Mouse (Mus musculus) heart, postnatal 4 days (tissue): ENCODE measurements around the gene Bricd5. TPM values are rescaled to one million over a fixed set of nuclear protein-coding genes. Genes with fewer than 3 reads are reported as not detected.

Source experiments
- DNase-seq: peaks from one replicate; pipeline ENCODE4 v3.0.0; 2021
- total RNA-seq, 2 experiments: library from RNA; stranded (reverse); gene quantifications; 2 replicates each; pipeline ENCODE4 v1.2.3; 2021

Bricd5 gene
- total RNA-seq, 2 experiments from 2014 or later, result 0.29 TPM; not detected in 1

- peak; percentile 49 for DNase-seq
Measured at GRCm38 (mm10) chr17:24485090-24485860, 11.6 kb downstream of the Bricd5 start.

GRCm38 (mm10) chr17:24488186-24488661, 14.5 kb downstream of the Bricd5 start, which contains the start of gene Caskin1:
Caskin1 (plus strand) TSS chr17:24488601.
- DNase-seq, result peak; percentile 20

GRCm38 (mm10) chr17:24488662-24489264, 15.1 kb downstream of the Bricd5 start:
- DNase-seq, result peak; percentile 38

- no peak for DNase-seq
Measured at GRCm38 (mm10) chr17:24489265-24490030, 15.8 kb downstream of the Bricd5 start.

- DNase-seq, result no peak
Measured at GRCm38 (mm10) chr17:24490399-24490798, 16.7 kb downstream of the Bricd5 start.

- DNase-seq, result peak; percentile 74
Measured at GRCm38 (mm10) chr17:24494627-24495335, 21.1 kb downstream of the Bricd5 start.

GRCm38 (mm10) chr17:24495443-24495842, 21.8 kb downstream of the Bricd5 start:
- no peak for DNase-seq

- DNase-seq, result no peak
Measured at GRCm38 (mm10) chr17:24496026-24496425, 22.3 kb downstream of the Bricd5 start.

GRCm38 (mm10) chr17:24502208-24502607, 28.5 kb downstream of the Bricd5 start:
- no peak for DNase-seq

GRCm38 (mm10) chr17:24504085-24504484, 30.4 kb downstream of the Bricd5 start:
- no peak for DNase-seq

- DNase-seq, result no peak
Measured at GRCm38 (mm10) chr17:24505286-24505955, 31.7 kb downstream of the Bricd5 start.

- peak; percentile 44 for DNase-seq
Measured at GRCm38 (mm10) chr17:24506332-24507070, 32.8 kb downstream of the Bricd5 start.

- DNase-seq, result no peak
Measured at GRCm38 (mm10) chr17:24507129-24507664, 33.5 kb downstream of the Bricd5 start.

GRCm38 (mm10) chr17:24507806-24508460, 34.2 kb downstream of the Bricd5 start:
- DNase-seq, result no peak

- DNase-seq, result peak; percentile 73
Measured at GRCm38 (mm10) chr17:24513609-24514008, 39.9 kb downstream of the Bricd5 start.

GRCm38 (mm10) chr17:24514270-24515257, 40.9 kb downstream of the Bricd5 start:
- DNase-seq, result no peak

- no peak for DNase-seq
Measured at GRCm38 (mm10) chr17:24520450-24520849, 46.8 kb downstream of the Bricd5 start.

GRCm38 (mm10) chr17:24524734-24525133, 51.0 kb downstream of the Bricd5 start:
- DNase-seq, result no peak
